Mouse (Mus musculus): Measurements from ENCODE around the gene St7. TPM values are rescaled to one million over a fixed set of nuclear protein-coding genes. Genes with fewer than 3 reads are reported as not detected.
A peak's percentile ranks its signal among the peaks of the same experiment; 100 is the strongest.

Gene St7
- total RNA-seq, 2 experiments from 2014 or later, result 6.9 to 10.6 TPM

- no peak for ATAC-seq (ENCODE audit: poor library complexity, severe bottlenecking)
Measured at GRCm38 (mm10) chr6:17811531-17811930, 118.8 kb downstream of the St7 start.

- no peak for ATAC-seq (ENCODE audit: poor library complexity, severe bottlenecking)
Measured at GRCm38 (mm10) chr6:17814074-17814649, 121.4 kb downstream of the St7 start.

GRCm38 (mm10) chr6:17816865-17817435 lies 124.2 kb downstream of the St7 start:
- no peak for ATAC-seq (ENCODE audit: poor library complexity, severe bottlenecking)

GRCm38 (mm10) chr6:17823614-17824013 lies 130.9 kb downstream of the St7 start:
- no peak for ATAC-seq (ENCODE audit: poor library complexity, severe bottlenecking)

GRCm38 (mm10) chr6:17824735-17825134 lies 132.0 kb downstream of the St7 start:
- ATAC-seq (ENCODE audit: poor library complexity, severe bottlenecking), result no peak

GRCm38 (mm10) chr6:17828382-17828781 lies 135.6 kb downstream of the St7 start:
- ATAC-seq (ENCODE audit: poor library complexity, severe bottlenecking), result no peak

- ATAC-seq (ENCODE audit: poor library complexity, severe bottlenecking), result no peak
Measured at GRCm38 (mm10) chr6:17829981-17830380, 137.2 kb downstream of the St7 start.

- 0 out of 2 replicates have a peak, but pooled peaks have one; percentile 36 for ATAC-seq (ENCODE audit: poor library complexity, severe bottlenecking)
Measured at GRCm38 (mm10) chr6:17834493-17834892, 141.8 kb downstream of the St7 start.

GRCm38 (mm10) chr6:17835693-17836092 lies 143.0 kb downstream of the St7 start:
- no peak for ATAC-seq (ENCODE audit: poor library complexity, severe bottlenecking)

- ATAC-seq (ENCODE audit: poor library complexity, severe bottlenecking), result peak; percentile 92
Measured at GRCm38 (mm10) chr6:17837676-17838075, 144.9 kb downstream of the St7 start.

GRCm38 (mm10) chr6:17840431-17840830 lies 147.7 kb downstream of the St7 start:
- ATAC-seq (ENCODE audit: poor library complexity, severe bottlenecking), result no peak

- ATAC-seq (ENCODE audit: poor library complexity, severe bottlenecking), result peak; percentile 62; the same call in 1 of the 2 replicates
Measured at GRCm38 (mm10) chr6:17842759-17843158, 150.0 kb downstream of the St7 start.

- no peak for ATAC-seq (ENCODE audit: poor library complexity, severe bottlenecking)
Measured at GRCm38 (mm10) chr6:17851316-17851715, 158.6 kb downstream of the St7 start.

- ATAC-seq (ENCODE audit: poor library complexity, severe bottlenecking), result no peak
Measured at GRCm38 (mm10) chr6:17853587-17854274, 161.0 kb downstream of the St7 start.

GRCm38 (mm10) chr6:17855616-17856015 lies 162.9 kb downstream of the St7 start:
- ATAC-seq (ENCODE audit: poor library complexity, severe bottlenecking), result no peak

GRCm38 (mm10) chr6:17859564-17859963 lies 166.8 kb downstream of the St7 start:
- ATAC-seq (ENCODE audit: poor library complexity, severe bottlenecking), result no peak

GRCm38 (mm10) chr6:17860463-17860862 lies 167.7 kb downstream of the St7 start:
- ATAC-seq (ENCODE audit: poor library complexity, severe bottlenecking), result no peak

GRCm38 (mm10) chr6:17867796-17868195 lies 175.1 kb downstream of the St7 start:
- no peak for ATAC-seq (ENCODE audit: poor library complexity, severe bottlenecking)

GRCm38 (mm10) chr6:17871831-17872372 lies 179.2 kb downstream of the St7 start:
- ATAC-seq (ENCODE audit: poor library complexity, severe bottlenecking), result no peak

GRCm38 (mm10) chr6:17875606-17876005 lies 182.9 kb downstream of the St7 start:
- ATAC-seq (ENCODE audit: poor library complexity, severe bottlenecking), result no peak

- ATAC-seq (ENCODE audit: poor library complexity, severe bottlenecking), result no peak
Measured at GRCm38 (mm10) chr6:17876023-17876613, 183.4 kb downstream of the St7 start.

All from megakaryocyte, adult 5-6 weeks (primary cell).